Mouse (Mus musculus) hindbrain, embryonic 10.5 days (tissue): ENCODE results near the gene Bcr. TPM values are rescaled to one million over a fixed set of nuclear protein-coding genes. Genes with fewer than 3 reads are reported as not detected.
A peak's percentile ranks its signal among the peaks of the same experiment; 100 is the strongest.

Experiments used
- DNase-seq: peaks from one replicate; pipeline ENCODE4 v3.0.0-alpha.2; 2017; ENCODE audit warnings: low spot score
- H3K27ac ChIP-seq: fragments of 300-500 bp; sonication (generic); 2 replicates; pipeline ENCODE4 v1.5.1; 2016; ENCODE audit warnings: mild to moderate bottlenecking, moderate library complexity
- H3K27me3 ChIP-seq: fragments of 300-500 bp; sonication (generic); 2 replicates; pipeline ENCODE4 v1.6.1; 2016; ENCODE audit warnings: mild to moderate bottlenecking; ENCODE audit not compliant: poor library complexity, insufficient read depth, severe bottlenecking
- H3K36me3 ChIP-seq: fragments of 300-500 bp; sonication (generic); 2 replicates; pipeline ENCODE4 v1.6.1; 2016; ENCODE audit warnings: mild to moderate bottlenecking, moderate library complexity
- H3K4me1 ChIP-seq: fragments of 300-500 bp; sonication (generic); replicated peaks from 2 replicates; pipeline ENCODE4 v1.6.1; 2016; ENCODE audit warnings: mild to moderate bottlenecking
- H3K4me3 ChIP-seq: fragments of 300-500 bp; sonication (generic); 2 replicates; pipeline ENCODE4 v1.5.1; 2016; ENCODE audit warnings: mild to moderate bottlenecking, moderate library complexity
- H3K9me3 ChIP-seq: fragments of 300-500 bp; sonication (generic); 2 replicates; pipeline ENCODE4 v1.6.1; 2016; ENCODE audit warnings: mild to moderate bottlenecking, moderate library complexity
- WGBS: fragments of 180-500 bp; shearing (Covaris S2); methylation state at CpG from one replicate; pipeline ENCODE4 v1.1.7; 2016; 5-methylcytosine and 5-hydroxymethylcytosine counted together
- polyA plus RNA-seq: library from polyadenylated mRNA; unstranded; fragments of >200 nt; fragmentation: Nextera tagmentation; extraction: Ambion mirVana; gene quantifications from 2 replicates; pipeline ENCODE4 v1.2.1, GENCODE M21; 2016

Gene Bcr
- 6.6 and 7.8 TPM in 2 replicates for polyA plus RNA-seq

DNA sequence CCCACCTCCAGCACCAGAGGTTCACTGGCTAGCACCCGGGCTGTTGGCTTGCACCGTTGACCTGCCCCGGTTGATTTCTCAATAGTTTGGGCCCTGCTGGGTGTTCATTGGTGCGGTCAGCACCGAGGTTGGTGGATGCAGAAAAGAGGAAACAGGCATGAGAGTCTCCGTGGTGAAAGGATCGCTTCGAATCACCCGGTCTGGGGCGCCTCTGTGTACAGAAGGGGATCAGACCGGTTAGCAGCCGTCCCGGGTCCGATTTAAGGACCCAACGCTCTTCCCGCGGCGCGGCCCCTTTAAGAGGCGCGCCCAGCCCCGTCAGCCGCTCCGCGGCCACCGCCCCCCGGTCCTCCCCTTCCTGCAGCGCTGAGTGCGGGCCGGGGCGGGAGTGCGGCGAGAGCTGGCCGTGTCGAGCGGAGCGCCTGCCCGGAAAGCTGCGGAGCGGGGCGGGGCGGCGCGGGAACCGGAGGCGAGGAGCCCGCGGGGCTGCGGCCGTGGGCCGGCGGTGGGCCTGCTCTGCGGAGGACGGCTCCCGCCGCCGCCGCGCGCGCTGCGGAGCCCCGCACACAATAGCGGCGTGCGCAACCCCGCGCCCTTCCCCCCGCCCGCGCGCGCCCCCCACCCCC lies at the start of gene Bcr:
Gene Bcr, plus strand, starts transcription at position 376 of the 626 bp plus-strand sequence.
- Histone ChIP-seq H3K4me1 (peaks cover 96% of the 10 kb centered on the region), H3K9me3 (no peaks in the 10 kb centered on the region), H3K27ac (peak within 1 kb of the TSS; percentile 94), H3K27me3 (peaks cover 37% of the 10 kb centered on the region), H3K36me3 (peaks cover 16% of the 10 kb centered on the region), H3K4me3 (peak within 1 kb of the TSS; percentile 89)
- WGBS: 1% methylated on average over 68 of the region's 73 CpGs
- DNase-seq: peak; percentile 78

DNA sequence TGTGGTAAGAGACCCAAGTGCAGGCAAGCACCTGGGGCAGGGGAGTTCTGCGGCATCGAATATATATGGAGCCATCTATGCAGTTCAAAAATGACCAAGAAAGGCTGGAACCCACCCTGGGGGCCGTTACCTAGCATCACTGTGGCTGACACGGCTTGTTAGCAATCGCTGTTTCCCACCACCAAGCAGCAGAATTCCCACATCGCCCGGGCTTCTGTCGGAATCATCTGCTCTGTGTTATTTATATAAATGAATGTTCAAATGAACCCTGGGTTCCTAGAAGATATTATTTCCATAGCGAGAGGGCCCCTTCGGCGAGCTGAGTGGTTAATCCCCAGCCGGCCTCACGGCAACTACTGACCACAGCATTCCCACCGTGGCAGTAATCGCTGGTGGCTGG lies 49.7 kb upstream of the Bcr start:
- no peaks in the 10 kb centered on the region for H3K9me3 ChIP-seq
- no peak overlapping the region for H3K4me3 ChIP-seq
- H3K27ac ChIP-seq: no peak overlapping the region
- peaks cover 28% of the 10 kb centered on the region for H3K4me1 ChIP-seq
- no peak for DNase-seq
- 93% methylated on average over 15 of the region's 15 CpGs for WGBS
- peaks cover 8% of the 10 kb centered on the region; the same call in 1 of the 2 replicates for H3K36me3 ChIP-seq
- H3K27me3 ChIP-seq: no peaks in the 10 kb centered on the region; the same call in 1 of the 2 replicates

DNA sequence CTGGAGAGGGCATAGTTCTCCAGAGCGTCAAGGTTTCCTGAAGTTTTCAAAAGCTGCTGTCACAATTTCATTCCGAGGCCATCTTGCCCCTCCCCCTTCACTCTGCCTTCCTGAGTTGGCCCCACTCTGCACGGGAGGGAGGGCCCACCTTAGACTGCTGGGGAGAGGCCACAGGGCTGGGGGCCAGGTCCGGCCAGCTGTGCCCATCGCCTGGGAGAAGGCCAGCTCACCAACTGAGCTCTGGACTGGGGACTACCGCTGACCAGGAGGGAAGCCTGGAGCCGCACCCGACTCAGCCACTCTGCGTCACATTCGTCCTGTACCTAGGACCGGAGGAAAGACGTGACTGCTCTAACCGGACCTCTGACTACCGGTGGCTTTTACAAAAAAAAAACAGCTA lies 44.9 kb upstream of the Bcr start:
- H3K4me1 ChIP-seq: peaks cover 8% of the 10 kb centered on the region; the same call in 1 of the 2 replicates
- DNase-seq: no peak
- H3K27me3 ChIP-seq: no peaks in the 10 kb centered on the region
- H3K4me3 ChIP-seq: no peak overlapping the region
- no peaks in the 10 kb centered on the region for H3K9me3 ChIP-seq
- H3K27ac ChIP-seq: no peak overlapping the region
- H3K36me3 ChIP-seq: peaks cover 8% of the 10 kb centered on the region; the same call in 1 of the 2 replicates
- WGBS: 68% methylated on average over 14 of the region's 14 CpGs

DNA sequence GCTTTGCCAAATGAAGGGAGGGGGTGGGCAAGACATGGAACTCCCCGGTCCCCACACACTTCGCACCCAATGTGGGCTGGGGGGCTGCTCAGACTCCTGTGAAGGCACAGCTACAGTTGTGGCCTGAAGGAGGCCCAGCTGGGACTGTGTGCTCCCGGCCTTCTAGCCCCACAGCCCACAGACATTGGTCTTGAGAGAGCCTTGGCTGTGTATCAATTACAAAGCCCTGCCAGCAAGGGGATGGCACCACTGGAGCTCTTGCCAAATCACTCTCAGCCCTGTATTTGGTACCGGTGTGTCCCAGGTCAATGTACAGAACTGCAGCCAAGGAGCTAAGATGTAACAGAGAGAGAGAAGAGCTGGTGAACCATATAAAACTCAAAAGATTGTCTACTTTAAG lies 43.9 kb upstream of the Bcr start:
- no peaks in the 10 kb centered on the region for H3K9me3 ChIP-seq
- H3K27me3 ChIP-seq: no peaks in the 10 kb centered on the region
- peaks cover 8% of the 10 kb centered on the region; the same call in 1 of the 2 replicates for H3K4me1 ChIP-seq
- 87% methylated on average over 4 of the region's 4 CpGs for WGBS
- H3K4me3 ChIP-seq: no peak overlapping the region
- peaks cover 8% of the 10 kb centered on the region; the same call in 1 of the 2 replicates for H3K36me3 ChIP-seq
- no peak for DNase-seq
- no peak overlapping the region for H3K27ac ChIP-seq

DNA sequence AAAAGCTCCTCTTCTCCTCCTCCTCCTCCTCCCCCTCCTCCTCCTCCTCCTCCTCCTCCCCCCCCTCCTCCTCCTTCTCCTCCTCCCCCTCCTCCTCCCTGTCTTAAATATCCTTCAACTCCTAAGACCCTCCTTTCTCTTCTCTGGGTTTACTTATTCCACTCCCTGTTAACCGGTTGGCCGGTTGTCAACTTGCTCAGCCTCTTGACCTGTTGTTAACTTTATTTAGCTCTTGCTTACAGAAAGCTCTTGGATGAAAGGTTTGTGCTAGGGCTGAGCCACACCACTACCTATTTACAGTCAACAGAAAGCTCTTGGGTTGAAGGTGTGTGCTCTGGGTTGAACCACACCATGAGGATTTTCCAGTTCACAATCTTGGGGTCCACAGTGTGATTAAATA lies 40.1 kb upstream of the Bcr start:
- Histone ChIP-seq H3K9me3 (no peaks in the 10 kb centered on the region), H3K4me3 (no peak overlapping the region), H3K36me3 (0 out of 2 replicates have a peak, but pooled peaks cover 2% of the 10 kb centered on the region), H3K27ac (no peak overlapping the region), H3K4me1 (peaks cover 5% of the 10 kb centered on the region; the same call in 1 of the 2 replicates), H3K27me3 (no peaks in the 10 kb centered on the region)
- no peak for DNase-seq
- 74% methylated on average over 2 of the region's 2 CpGs for WGBS

DNA sequence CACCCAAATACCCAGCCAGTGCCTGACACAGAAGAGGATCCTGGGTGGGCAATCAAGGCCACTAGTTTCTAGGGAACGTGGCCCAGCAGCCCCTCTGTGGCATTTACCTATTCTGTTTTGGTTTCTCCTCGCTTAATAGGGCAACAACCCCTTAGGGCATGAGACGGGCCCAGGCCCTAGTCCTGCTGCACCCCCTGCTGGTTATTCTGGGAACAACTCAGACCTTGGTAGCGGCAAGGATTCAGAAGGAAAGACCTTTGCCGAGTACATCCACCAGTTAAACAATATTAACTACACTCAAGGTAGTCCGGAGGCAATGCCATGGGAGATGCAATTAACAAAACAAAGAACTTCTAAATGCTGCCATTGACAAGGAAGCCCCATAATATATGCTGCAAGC lies 39.3 kb upstream of the Bcr start:
- WGBS: 16% methylated on average over 6 of the region's 6 CpGs
- H3K36me3 ChIP-seq: no peaks in the 10 kb centered on the region
- DNase-seq: peak; percentile 75
- H3K27ac ChIP-seq: no peak overlapping the region
- H3K4me3 ChIP-seq: no peak overlapping the region
- no peaks in the 10 kb centered on the region for H3K9me3 ChIP-seq
- 0 out of 2 replicates have a peak, but pooled peaks cover 3% of the 10 kb centered on the region for H3K4me1 ChIP-seq
- H3K27me3 ChIP-seq: no peaks in the 10 kb centered on the region

DNA sequence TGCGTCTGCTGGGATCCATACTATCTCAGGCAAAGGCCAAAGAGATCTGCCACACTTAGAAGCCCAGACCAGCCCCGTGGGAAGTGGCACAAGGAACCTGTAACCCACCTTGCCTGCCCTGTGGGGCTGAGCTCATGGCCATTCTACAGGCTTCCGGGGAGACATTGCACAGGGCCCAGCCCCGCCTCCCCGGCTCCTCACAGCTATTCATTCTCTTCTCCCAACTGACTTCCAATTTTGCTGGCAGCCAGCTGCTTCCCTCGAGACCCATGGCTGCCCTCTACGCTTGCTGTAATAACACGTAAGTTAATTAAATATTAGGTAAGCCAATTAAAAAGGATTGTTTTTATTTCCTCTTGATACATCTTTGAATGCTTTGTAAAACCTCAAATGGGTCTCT lies 33.9 kb upstream of the Bcr start:
- 71% methylated on average over 8 of the region's 8 CpGs for WGBS
- Histone ChIP-seq H3K4me3 (no peak overlapping the region), H3K36me3 (no peaks in the 10 kb centered on the region), H3K4me1 (0 out of 2 replicates have a peak, but pooled peaks cover 3% of the 10 kb centered on the region), H3K27ac (no peak overlapping the region), H3K27me3 (no peaks in the 10 kb centered on the region), H3K9me3 (no peaks in the 10 kb centered on the region)
- DNase-seq: no peak

DNA sequence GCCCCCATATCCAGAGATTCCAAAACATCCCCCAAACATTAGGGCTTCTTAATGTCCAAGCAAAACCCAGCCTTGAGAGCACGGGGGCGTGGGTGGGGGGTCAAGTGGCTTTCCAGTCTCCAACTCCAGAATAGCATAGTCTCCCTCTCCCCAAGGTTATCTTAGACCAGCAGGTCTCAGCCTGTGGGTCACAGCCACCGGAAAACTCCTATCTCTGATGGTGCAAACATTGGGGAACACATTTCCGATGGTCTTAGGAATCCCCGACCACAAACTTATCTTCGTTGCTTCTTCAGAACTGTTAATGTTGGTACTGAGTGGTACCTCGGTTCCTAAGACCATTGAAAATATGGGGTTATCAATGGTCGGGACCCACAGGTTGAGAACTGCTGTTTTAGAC lies 31.6 kb upstream of the Bcr start:
- Histone ChIP-seq H3K27me3 (no peaks in the 10 kb centered on the region), H3K4me3 (no peak overlapping the region), H3K4me1 (peaks cover 19% of the 10 kb centered on the region), H3K36me3 (no peaks in the 10 kb centered on the region), H3K9me3 (no peaks in the 10 kb centered on the region), H3K27ac (no peak overlapping the region)
- DNase-seq: no peak
- 89% methylated on average over 8 of the region's 8 CpGs for whole genome bisulfite sequencing

DNA sequence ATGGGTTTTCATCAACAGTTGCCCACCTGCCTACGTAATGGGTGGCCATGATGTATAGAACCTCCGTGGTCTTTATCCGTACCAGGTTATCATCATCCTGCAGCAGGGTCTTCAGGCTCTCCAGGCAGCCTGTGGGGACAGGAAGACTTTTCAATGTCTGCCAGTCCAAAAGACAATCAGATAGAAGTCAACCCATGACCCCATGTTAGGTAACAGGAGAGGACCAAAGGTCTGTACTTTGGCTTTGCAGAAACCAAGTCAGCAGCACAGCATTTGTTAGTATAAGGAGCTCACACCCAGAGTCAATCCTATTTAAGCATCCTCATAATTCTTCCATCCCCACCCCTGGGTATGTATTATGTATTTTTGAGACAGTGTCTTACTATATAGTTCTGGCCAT lies 30.7 kb upstream of the Bcr start:
- Histone ChIP-seq H3K4me3 (no peak overlapping the region), H3K4me1 (peaks cover 24% of the 10 kb centered on the region), H3K36me3 (no peaks in the 10 kb centered on the region), H3K9me3 (no peaks in the 10 kb centered on the region), H3K27me3 (no peaks in the 10 kb centered on the region), H3K27ac (no peak overlapping the region)
- 94% methylated on average over 3 of the region's 3 CpGs for WGBS
- no peak for DNase-seq

DNA sequence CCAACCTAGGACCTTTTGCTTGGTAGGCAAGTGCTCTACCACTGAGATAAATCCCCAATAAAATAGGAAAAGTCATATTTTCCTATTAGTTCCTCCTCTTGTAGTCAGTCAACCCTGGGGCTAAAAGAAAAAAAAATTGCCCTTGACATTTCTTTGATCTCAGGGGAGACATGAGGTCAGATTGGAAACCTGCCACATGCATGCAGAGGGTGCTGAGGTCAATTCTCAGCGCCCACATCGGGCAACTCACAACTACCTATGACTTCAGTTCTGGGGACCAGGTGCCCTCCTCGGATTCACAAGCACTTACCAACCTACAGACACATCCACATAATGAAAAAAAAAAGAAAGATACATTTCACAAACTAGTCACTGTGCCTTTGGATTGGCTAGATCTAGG lies 30.2 kb upstream of the Bcr start:
- Histone ChIP-seq H3K4me3 (no peak overlapping the region), H3K27me3 (no peaks in the 10 kb centered on the region), H3K36me3 (no peaks in the 10 kb centered on the region), H3K9me3 (no peaks in the 10 kb centered on the region), H3K27ac (no peak overlapping the region), H3K4me1 (peaks cover 27% of the 10 kb centered on the region)
- WGBS: 84% methylated on average over 3 of the region's 3 CpGs
- DNase-seq: no peak

DNA sequence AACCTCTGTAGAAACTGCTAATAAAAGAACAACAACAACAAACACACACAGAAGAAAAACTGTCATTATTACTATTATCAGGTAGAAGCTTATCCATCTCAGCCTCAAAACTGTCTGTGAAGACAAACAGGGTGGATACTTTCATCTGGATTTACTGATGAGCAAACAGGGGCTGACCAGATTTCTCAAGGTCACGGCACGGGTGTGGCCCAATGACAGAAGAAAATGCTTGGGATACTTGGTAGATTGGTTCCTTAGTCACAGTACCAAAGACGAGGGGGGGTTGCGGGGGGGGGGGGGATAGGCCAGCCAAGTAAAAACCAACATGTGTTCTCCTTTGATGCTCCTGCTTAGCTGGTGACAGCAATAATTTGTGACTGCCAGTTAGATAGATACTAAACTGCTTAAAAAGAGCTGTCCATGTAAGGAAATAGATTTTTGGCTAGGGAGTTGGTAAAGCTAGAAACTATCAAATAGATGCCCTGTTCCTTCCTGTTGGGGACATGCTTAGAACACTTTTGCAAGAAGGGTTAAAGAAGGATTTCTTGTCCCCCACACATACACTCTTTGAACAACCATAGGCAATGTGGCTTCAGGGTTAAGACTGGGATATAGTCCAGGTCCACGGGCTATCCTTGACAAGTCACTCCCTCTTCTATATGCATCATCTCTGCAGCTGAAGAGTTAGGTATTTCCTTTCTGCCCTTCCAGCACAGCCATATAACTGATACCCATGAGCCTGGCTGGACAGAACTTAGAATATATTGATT lies 28.9 kb upstream of the Bcr start:
- Histone ChIP-seq H3K27me3 (peaks cover 8% of the 10 kb centered on the region; the same call in 1 of the 2 replicates), H3K4me1 (peaks cover 36% of the 10 kb centered on the region)
- 82% methylated on average over 5 of the region's 5 CpGs for WGBS

DNA sequence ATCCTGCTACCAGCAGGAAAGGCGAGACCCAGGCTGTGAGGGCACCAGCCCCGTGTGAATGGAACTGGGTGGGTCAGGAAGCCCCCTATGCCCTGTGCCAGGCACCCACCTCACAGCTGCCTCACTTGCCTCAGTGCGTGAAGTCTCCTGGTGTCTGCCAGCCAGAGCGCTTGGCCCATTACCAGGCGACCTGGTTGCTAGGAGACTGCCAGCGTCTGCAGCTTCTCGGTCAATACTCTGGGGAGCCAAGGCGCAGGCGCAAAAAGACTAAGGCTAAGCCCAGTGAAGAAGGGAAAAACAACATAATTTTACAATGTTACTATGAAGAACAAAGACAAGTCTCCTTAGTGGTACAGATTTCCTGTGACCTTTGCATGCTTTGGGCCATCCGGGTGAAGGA lies 28.0 kb upstream of the Bcr start, which contains the start of gene Rsph14:
Gene Rsph14, minus strand, starts transcription at position 192 of the 400 bp plus-strand sequence.
- H3K27me3 ChIP-seq: peaks cover 8% of the 10 kb centered on the region; the same call in 1 of the 2 replicates
- H3K27ac ChIP-seq: peak within 1 kb of the TSS; percentile 66
- no peak within 1 kb of the TSS for H3K4me3 ChIP-seq

More for the DNA sequence above, 28.9 kb upstream of the Bcr start:
- Histone ChIP-seq H3K9me3 (no peaks in the 10 kb centered on the region), H3K4me3 (no peak overlapping the region), H3K27ac (no peak overlapping the region), H3K36me3 (no peaks in the 10 kb centered on the region)
- DNase-seq: no peak

DNA sequence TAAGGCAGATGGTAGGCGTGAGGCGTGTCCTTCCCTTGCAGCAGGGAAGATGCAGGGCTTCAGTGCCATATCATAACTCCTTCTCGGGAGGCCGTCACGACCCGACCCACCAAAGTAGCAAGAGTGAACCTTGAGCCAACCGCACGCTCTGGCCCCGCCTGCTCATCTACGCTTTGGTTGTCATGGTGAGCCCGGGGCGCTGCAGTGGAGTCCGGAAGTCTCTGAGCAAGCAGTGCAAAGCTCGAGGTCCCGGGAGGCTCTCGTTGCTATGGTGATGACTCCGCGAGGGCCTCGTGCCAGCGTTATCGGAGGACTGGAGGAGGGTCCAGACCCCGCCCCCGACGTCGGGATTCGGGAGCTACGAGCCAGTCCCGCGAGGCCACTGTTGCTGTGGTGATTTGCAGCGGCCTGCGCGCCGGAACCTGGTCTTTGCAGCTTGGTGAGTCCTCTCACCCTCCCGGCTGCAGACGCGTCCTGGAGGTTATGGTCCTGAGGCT lies 23.5 kb upstream of the Bcr start, which contains the start of gene Rab36:
Gene Rab36, plus strand, starts transcription at position 176 of the 497 bp plus-strand sequence.
- H3K27ac ChIP-seq: peak within 1 kb of the TSS; percentile 92
- H3K36me3 ChIP-seq: no peaks in the 10 kb centered on the region
- peak within 1 kb of the TSS; percentile 60 for H3K4me3 ChIP-seq
- peak; percentile 100 for DNase-seq
- no peaks in the 10 kb centered on the region for H3K9me3 ChIP-seq
- peaks cover 59% of the 10 kb centered on the region for H3K4me1 ChIP-seq
- under 1% methylated on average over 36 of the region's 36 CpGs for WGBS
- H3K27me3 ChIP-seq: peaks cover 8% of the 10 kb centered on the region; the same call in 1 of the 2 replicates

More for the DNA sequence above, 28.0 kb upstream of the Bcr start, which contains the start of gene Rsph14:
- Histone ChIP-seq H3K4me1 (peaks cover 45% of the 10 kb centered on the region), H3K9me3 (no peaks in the 10 kb centered on the region), H3K36me3 (no peaks in the 10 kb centered on the region)
- DNase-seq: peak; percentile 76
- WGBS: 19% methylated on average over 10 of the region's 10 CpGs
